Mouse (Mus musculus): Measurements from ENCODE around the gene Flcn.

DNA sequence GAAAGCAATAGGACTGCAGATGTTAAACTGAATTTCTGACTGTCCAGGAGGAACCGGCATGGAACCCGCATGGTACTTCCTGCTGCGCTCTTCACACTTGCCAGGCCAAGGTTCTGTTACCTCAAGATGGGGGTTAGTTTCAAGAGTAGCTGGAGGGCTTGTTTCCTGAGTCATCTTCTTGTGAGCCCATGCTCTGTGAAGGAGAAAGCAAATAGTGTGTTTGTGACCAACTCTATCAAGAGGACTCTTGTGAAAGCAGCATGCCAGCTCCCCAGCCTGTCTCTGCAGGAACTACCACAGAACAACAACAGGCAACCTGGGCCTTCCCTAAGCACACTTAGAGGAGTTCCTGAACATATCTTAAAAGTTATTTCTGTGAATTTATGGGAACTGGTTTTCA is 8.1 kb upstream of the Flcn start:
- TF ChIP-seq GATA1 (IDR thresholded peaks at IDR 0.05; ENCODE audit: low read length) (no peak), TAL1 (IDR thresholded peaks at IDR 0.05; ENCODE audit: low read length) (no peak)
